Mouse (Mus musculus) midbrain, embryonic 15.5 days (tissue): Measurements from ENCODE around the gene Zfp454. TPM values are rescaled to one million over a fixed set of nuclear protein-coding genes. Genes with fewer than 3 reads are reported as not detected.
A peak's percentile ranks its signal among the peaks of the same experiment; 100 is the strongest.

ENCODE experiments used
- ATAC-seq: fragments of 200-750 bp; cut with Nextera tagmentation; replicated peaks from 2 replicates; pipeline ENCODE4 v1.8.0; 2017; ENCODE audit warnings: moderate TSS enrichment
- H3K27ac ChIP-seq: fragments of 300-500 bp; sonication (generic); 2 replicates; pipeline ENCODE4 v1.5.1; 2015; ENCODE audit warnings: mild to moderate bottlenecking, inconsistent platforms
- H3K27me3 ChIP-seq: fragments of 300-500 bp; sonication (generic); replicated peaks from 2 replicates; pipeline ENCODE4 v1.6.1; 2015; ENCODE audit warnings: inconsistent platforms
- H3K36me3 ChIP-seq: fragments of 300-500 bp; sonication (generic); replicated peaks from 2 replicates; pipeline ENCODE4 v1.6.1; 2015; ENCODE audit warnings: inconsistent platforms
- H3K4me1 ChIP-seq: fragments of 300-500 bp; sonication (generic); 2 replicates; pipeline ENCODE4 v1.6.1; 2015; ENCODE audit warnings: inconsistent platforms
- H3K4me2 ChIP-seq: fragments of 300-500 bp; sonication (generic); 2 replicates; pipeline ENCODE4 v1.6.1; 2015; ENCODE audit warnings: inconsistent platforms, mild to moderate bottlenecking, moderate library complexity
- H3K4me3 ChIP-seq: fragments of 300-500 bp; sonication (generic); 2 replicates; pipeline ENCODE4 v1.5.1; 2015; ENCODE audit warnings: mild to moderate bottlenecking, inconsistent platforms
- H3K9ac ChIP-seq: fragments of 300-500 bp; sonication (generic); 2 replicates; pipeline ENCODE4 v1.6.1; 2015; ENCODE audit warnings: mild to moderate bottlenecking, inconsistent platforms
- H3K9me3 ChIP-seq: fragments of 300-500 bp; sonication (generic); 2 replicates; pipeline ENCODE4 v1.6.1; 2016; ENCODE audit warnings: inconsistent platforms
- WGBS: fragments of 180-500 bp; shearing (Covaris S2); methylation state at CpG from one replicate; pipeline ENCODE4 v1.1.7; 2015; ENCODE audit warnings: mixed read lengths; 5-methylcytosine and 5-hydroxymethylcytosine counted together
- polyA plus RNA-seq: library from polyadenylated mRNA; unstranded; fragments of >200 nt; fragmentation: Nextera tagmentation; extraction: Ambion mirVana; gene quantifications from 2 replicates; pipeline ENCODE4 v1.2.1, GENCODE M21; 2015

The Zfp454 gene
- polyA plus RNA-seq, 1 experiment from 2014 or later, result 12.9 TPM

- peak overlapping the region; percentile 48 for H3K4me3 ChIP-seq
- no peaks in the 10 kb centered on the region for H3K9me3 ChIP-seq
- H3K27ac ChIP-seq, result no peak overlapping the region
- peaks cover 13% of the 10 kb centered on the region for H3K4me1 ChIP-seq
- peak overlapping the region; percentile 72 for H3K4me2 ChIP-seq
- H3K36me3 ChIP-seq, result peaks cover 19% of the 10 kb centered on the region
- ATAC-seq, result peak; percentile 2; the same call in 1 of the 2 replicates
- WGBS, result 41% methylated on average over 8 of the region's 8 CpGs
- H3K9ac ChIP-seq, result peak overlapping the region; percentile 65
- H3K27me3 ChIP-seq, result no peaks in the 10 kb centered on the region
These were observed 1.1 kb downstream of the Zfp454 start for GRCm38 (mm10) chr11:50886231-50886932.

- 88% methylated on average over 3 of the region's 3 CpGs for WGBS
- no peaks in the 10 kb centered on the region for H3K27me3 ChIP-seq
- no peak overlapping the region for H3K4me2 ChIP-seq
- no peak overlapping the region for H3K27ac ChIP-seq
- no peak overlapping the region for H3K9ac ChIP-seq
- peaks cover 39% of the 10 kb centered on the region for H3K36me3 ChIP-seq
- no peak for ATAC-seq
- H3K4me1 ChIP-seq, result peaks cover 13% of the 10 kb centered on the region
- no peak overlapping the region for H3K4me3 ChIP-seq
- H3K9me3 ChIP-seq, result no peaks in the 10 kb centered on the region
These were observed 3.7 kb downstream of the Zfp454 start for GRCm38 (mm10) chr11:50883756-50884155.

DNA sequence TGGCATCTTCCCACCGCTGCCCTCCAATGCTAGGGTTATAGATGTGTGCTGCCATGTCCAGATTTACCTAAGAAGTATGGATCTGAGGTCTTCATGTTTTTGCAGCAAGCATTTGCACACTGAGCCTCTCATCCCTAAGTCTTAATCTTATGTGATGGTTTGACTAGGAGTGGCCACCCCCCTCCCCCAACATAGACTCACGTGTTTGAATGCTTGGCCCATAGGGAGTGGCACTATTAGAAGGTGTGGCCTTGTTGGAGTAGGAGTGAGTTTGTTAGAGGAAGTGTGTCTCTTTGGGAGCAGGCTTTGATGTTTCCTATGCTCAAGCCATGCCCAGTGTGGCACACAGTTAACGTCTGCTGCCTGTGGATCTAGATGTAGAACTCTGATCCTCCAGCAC lies 8.8 kb downstream of the Zfp454 start:
- H3K4me1 ChIP-seq, result no peaks in the 10 kb centered on the region
- no peak overlapping the region for H3K4me3 ChIP-seq
- ATAC-seq, result no peak
- no peak overlapping the region for H3K9ac ChIP-seq
- peaks cover 76% of the 10 kb centered on the region for H3K36me3 ChIP-seq
- H3K27ac ChIP-seq, result no peak overlapping the region
- H3K9me3 ChIP-seq, result peaks cover 10% of the 10 kb centered on the region; the same call in 1 of the 2 replicates
- WGBS, result 88% methylated on average over 3 of the region's 3 CpGs
- no peak overlapping the region for H3K4me2 ChIP-seq
- H3K27me3 ChIP-seq, result no peaks in the 10 kb centered on the region

- peaks cover 52% of the 10 kb centered on the region for H3K27me3 ChIP-seq
- H3K4me1 ChIP-seq, result peaks cover 18% of the 10 kb centered on the region
- peak overlapping the region; percentile 98 for H3K4me2 ChIP-seq
- H3K9ac ChIP-seq, result peak overlapping the region; percentile 41
- H3K27ac ChIP-seq, result no peak overlapping the region
- peak overlapping the region; percentile 44 for H3K4me3 ChIP-seq
- H3K9me3 ChIP-seq, result no peaks in the 10 kb centered on the region
- 1% methylated on average over 72 of the region's 72 CpGs for WGBS
- no peaks in the 10 kb centered on the region for H3K36me3 ChIP-seq
- ATAC-seq, result peak; percentile 39; the same call in 1 of the 2 replicates
These were observed 36.4 kb downstream of the Zfp454 start for GRCm38 (mm10) chr11:50850989-50851601.

GRCm38 (mm10) chr11:50850177-50850735 lies 37.2 kb downstream of the Zfp454 start, which contains the start of gene Grm6:
Grm6 (plus strand) TSS chr11:50850685.
- no peak within 1 kb of the TSS for H3K27ac ChIP-seq
- H3K4me1 ChIP-seq, result peaks cover 18% of the 10 kb centered on the region
- ATAC-seq, result no peak
- peaks cover 52% of the 10 kb centered on the region for H3K27me3 ChIP-seq
- peak within 1 kb of the TSS; percentile 98 for H3K4me2 ChIP-seq
- peak within 1 kb of the TSS; percentile 41 for H3K9ac ChIP-seq
- 2% methylated on average over 11 of the region's 11 CpGs for WGBS
- H3K9me3 ChIP-seq, result no peaks in the 10 kb centered on the region
- peak within 1 kb of the TSS; percentile 44 for H3K4me3 ChIP-seq
- H3K36me3 ChIP-seq, result no peaks in the 10 kb centered on the region

DNA sequence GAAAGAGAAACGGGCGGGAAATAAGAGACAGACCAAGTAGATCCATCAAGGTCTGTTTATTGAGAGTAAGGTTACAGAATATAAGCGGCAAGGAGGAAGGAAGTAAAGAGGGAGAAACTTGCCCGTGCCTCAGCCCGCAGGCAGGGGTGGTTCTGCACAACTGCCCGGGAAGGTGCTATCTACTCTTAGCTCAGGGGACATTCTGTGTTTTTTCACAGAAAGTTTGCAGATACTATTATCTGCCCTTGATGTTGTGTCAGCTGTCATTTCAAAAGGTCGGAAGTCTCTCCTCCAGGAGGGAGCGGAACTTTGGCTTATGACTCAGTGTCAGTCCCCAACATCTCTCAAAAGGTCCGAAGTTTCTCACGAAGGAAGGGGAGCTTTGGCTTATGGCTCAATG lies 38.1 kb downstream of the Zfp454 start:
- H3K9me3 ChIP-seq, result no peaks in the 10 kb centered on the region
- H3K27me3 ChIP-seq, result peaks cover 52% of the 10 kb centered on the region
- H3K9ac ChIP-seq, result no peak overlapping the region
- no peak overlapping the region for H3K4me3 ChIP-seq
- no peak for ATAC-seq
- H3K27ac ChIP-seq, result no peak overlapping the region
- 10% methylated on average over 10 of the region's 10 CpGs for WGBS
- H3K4me1 ChIP-seq, result peaks cover 18% of the 10 kb centered on the region
- no peak overlapping the region for H3K4me2 ChIP-seq
- H3K36me3 ChIP-seq, result no peaks in the 10 kb centered on the region

GRCm38 (mm10) chr11:50848520-50849137 lies 38.8 kb downstream of the Zfp454 start:
- no peaks in the 10 kb centered on the region for H3K36me3 ChIP-seq
- H3K9me3 ChIP-seq, result no peaks in the 10 kb centered on the region
- 32% methylated on average over 3 of the region's 3 CpGs for WGBS
- peaks cover 52% of the 10 kb centered on the region for H3K27me3 ChIP-seq
- no peak overlapping the region for H3K9ac ChIP-seq
- H3K4me3 ChIP-seq, result no peak overlapping the region
- ATAC-seq, result no peak
- peaks cover 18% of the 10 kb centered on the region for H3K4me1 ChIP-seq
- H3K4me2 ChIP-seq, result no peak overlapping the region
- H3K27ac ChIP-seq, result no peak overlapping the region

GRCm38 (mm10) chr11:50847047-50847446 lies 40.4 kb downstream of the Zfp454 start:
- Histone ChIP-seq H3K9me3 (no peaks in the 10 kb centered on the region), H3K36me3 (no peaks in the 10 kb centered on the region), H3K9ac (no peak overlapping the region), H3K4me2 (no peak overlapping the region), H3K4me3 (no peak overlapping the region), H3K4me1 (peaks cover 18% of the 10 kb centered on the region), H3K27ac (no peak overlapping the region), H3K27me3 (peaks cover 37% of the 10 kb centered on the region)
- ATAC-seq, result no peak
- 67% methylated on average over 5 of the region's 5 CpGs for WGBS

- WGBS, result 89% methylated on average over 3 of the region's 3 CpGs
These were observed 41.5 kb downstream of the Zfp454 start for GRCm38 (mm10) chr11:50845951-50846350.

DNA sequence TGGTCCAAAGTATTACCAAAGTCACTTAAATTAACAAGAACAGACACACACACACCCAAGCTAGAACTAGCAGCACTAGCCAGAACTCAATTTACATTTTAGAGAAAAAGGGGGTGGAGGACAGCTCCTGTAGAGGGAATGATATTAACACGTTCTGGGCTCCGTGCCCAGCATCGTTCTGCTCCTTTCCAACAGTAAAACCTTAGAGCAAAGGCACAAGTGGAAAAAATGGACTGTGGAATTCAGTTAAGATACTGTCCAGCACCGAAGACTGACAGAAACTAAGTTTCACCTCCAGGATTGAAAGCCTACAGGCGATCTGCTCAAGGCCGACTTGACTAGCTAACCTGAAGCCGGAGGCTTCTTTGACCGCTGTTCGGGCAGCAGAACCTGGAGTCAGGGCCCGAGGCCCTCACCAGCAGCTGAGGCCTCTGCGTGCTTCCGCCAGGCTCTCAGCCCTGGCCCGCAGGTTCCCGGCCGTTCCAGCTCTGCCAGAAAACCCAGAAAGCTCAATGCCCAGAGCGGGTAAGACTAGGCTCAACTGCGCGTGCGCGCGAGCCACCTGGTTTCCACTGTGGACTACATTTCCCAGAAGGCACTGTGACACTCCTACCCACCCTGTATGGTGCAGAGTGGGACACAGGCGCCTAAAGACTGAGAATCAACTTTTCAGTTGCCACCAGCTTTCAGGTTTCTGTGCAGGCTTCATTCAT lies 46.3 kb downstream of the Zfp454 start, which contains the start of gene Zfp879:
Gene Zfp879 (minus strand): TSS at position 530 of the 713 bp plus-strand sequence.
- Histone ChIP-seq H3K27ac (peak within 1 kb of the TSS; percentile 67), H3K9me3 (no peaks in the 10 kb centered on the region), H3K27me3 (no peaks in the 10 kb centered on the region), H3K4me1 (peaks cover 13% of the 10 kb centered on the region), H3K9ac (peak within 1 kb of the TSS; percentile 53), H3K4me2 (peak within 1 kb of the TSS; percentile 55), H3K36me3 (no peaks in the 10 kb centered on the region), H3K4me3 (peak within 1 kb of the TSS; percentile 43)
- 22% methylated on average over 22 of the region's 22 CpGs for WGBS
- peak; percentile 98 for ATAC-seq

More at GRCm38 (mm10) chr11:50845951-50846350, 41.5 kb downstream of the Zfp454 start:
- Histone ChIP-seq H3K4me2 (no peak overlapping the region), H3K4me1 (peaks cover 13% of the 10 kb centered on the region), H3K9ac (no peak overlapping the region), H3K4me3 (no peak overlapping the region), H3K27ac (no peak overlapping the region), H3K27me3 (peaks cover 29% of the 10 kb centered on the region), H3K36me3 (no peaks in the 10 kb centered on the region), H3K9me3 (no peaks in the 10 kb centered on the region)
- no peak for ATAC-seq

- Histone ChIP-seq H3K27me3 (no peaks in the 10 kb centered on the region), H3K9me3 (no peaks in the 10 kb centered on the region), H3K4me2 (no peak overlapping the region), H3K36me3 (peaks cover 13% of the 10 kb centered on the region), H3K4me3 (no peak overlapping the region), H3K9ac (no peak overlapping the region), H3K4me1 (peaks cover 7% of the 10 kb centered on the region), H3K27ac (no peak overlapping the region)
- ATAC-seq, result no peak
- 92% methylated on average over 4 of the region's 4 CpGs for WGBS
These were observed 51.7 kb downstream of the Zfp454 start for GRCm38 (mm10) chr11:50835727-50836126.
